Mouse (Mus musculus) liver, embryonic 12.5 days (tissue): ENCODE measurements around the gene Igflr1. TPM values are rescaled to one million over a fixed set of nuclear protein-coding genes. Genes with fewer than 3 reads are reported as not detected.

Source experiments
- ATAC-seq: fragments of 200-750 bp; cut with Nextera tagmentation; 2 replicates; pipeline ENCODE4 v1.8.0; 2017; ENCODE audit warnings: moderate number of reproducible peaks, mild to moderate bottlenecking, moderate library complexity
- H3K27ac ChIP-seq: fragments of 300-500 bp; sonication (generic); 2 replicates; pipeline ENCODE4 v1.5.1; 2016; ENCODE audit warnings: mild to moderate bottlenecking
- H3K27me3 ChIP-seq: fragments of 300-500 bp; sonication (generic); replicated peaks from 2 replicates; pipeline ENCODE4 v1.6.1; 2016; ENCODE audit warnings: mild to moderate bottlenecking, moderate library complexity
- H3K36me3 ChIP-seq: fragments of 300-500 bp; sonication (generic); 2 replicates; pipeline ENCODE4 v1.6.1; 2016; ENCODE audit warnings: mild to moderate bottlenecking, moderate library complexity
- H3K4me1 ChIP-seq: fragments of 300-500 bp; sonication (generic); 2 replicates; pipeline ENCODE4 v1.6.1; 2016
- H3K4me2 ChIP-seq: fragments of 300-500 bp; sonication (generic); 2 replicates; pipeline ENCODE4 v1.6.1; 2016; ENCODE audit warnings: mild to moderate bottlenecking, moderate library complexity
- H3K4me3 ChIP-seq: fragments of 300-500 bp; sonication (generic); 2 replicates; pipeline ENCODE4 v1.5.1; 2016; ENCODE audit warnings: mild to moderate bottlenecking, moderate library complexity
- H3K9ac ChIP-seq: fragments of 300-500 bp; sonication (generic); 2 replicates; pipeline ENCODE4 v1.6.1; 2016; ENCODE audit warnings: mild to moderate bottlenecking, moderate library complexity
- H3K9me3 ChIP-seq: fragments of 300-500 bp; sonication (generic); replicated peaks from 2 replicates; pipeline ENCODE4 v1.6.1; 2016; ENCODE audit warnings: mild to moderate bottlenecking, moderate library complexity
- WGBS: fragments of 180-500 bp; shearing (Covaris S2); methylation state at CpG from one replicate; pipeline ENCODE4 v1.1.7; 2016; ENCODE audit not compliant: insufficient replicate concordance; 5-methylcytosine and 5-hydroxymethylcytosine counted together
- polyA plus RNA-seq: library from polyadenylated mRNA; unstranded; fragments of >200 nt; fragmentation: Nextera tagmentation; extraction: Ambion mirVana; gene quantifications from 2 replicates; pipeline ENCODE4 v1.2.1, GENCODE M21; 2016

The Igflr1 gene
- polyA plus RNA-seq, 1 experiment from 2014 or later, result 3.9 TPM

- Histone ChIP-seq H3K9me3 (no peaks in the 10 kb centered on the region), H3K9ac (no peak overlapping the region), H3K4me2 (no peak overlapping the region), H3K27me3 (0 out of 2 replicates have a peak, but pooled peaks cover 13% of the 10 kb centered on the region), H3K4me1 (peaks cover 29% of the 10 kb centered on the region), H3K4me3 (no peak overlapping the region), H3K36me3 (no peaks in the 10 kb centered on the region), H3K27ac (no peak overlapping the region)
- WGBS, result 45% methylated on average over 5 of the region's 5 CpGs
- no peak for ATAC-seq
Measured at GRCm38 (mm10) chr7:30592772-30593423, 27.7 kb downstream of the Igflr1 start.

GRCm38 (mm10) chr7:30593579-30594509, 28.6 kb downstream of the Igflr1 start:
- Histone ChIP-seq H3K9me3 (no peaks in the 10 kb centered on the region), H3K4me1 (peaks cover 29% of the 10 kb centered on the region), H3K4me2 (peak overlapping the region; percentile 27; the same call in 1 of the 2 replicates), H3K27me3 (0 out of 2 replicates have a peak, but pooled peaks cover 13% of the 10 kb centered on the region), H3K9ac (no peak overlapping the region; the same call in 1 of the 2 replicates), H3K36me3 (no peaks in the 10 kb centered on the region), H3K4me3 (no peak overlapping the region), H3K27ac (no peak overlapping the region)
- WGBS, result 58% methylated on average over 10 of the region's 10 CpGs
- no peak for ATAC-seq

GRCm38 (mm10) chr7:30594510-30595024, 29.3 kb downstream of the Igflr1 start:
- no peak for ATAC-seq
- Histone ChIP-seq H3K4me1 (peaks cover 30% of the 10 kb centered on the region), H3K27me3 (0 out of 2 replicates have a peak, but pooled peaks cover 13% of the 10 kb centered on the region), H3K9me3 (no peaks in the 10 kb centered on the region), H3K4me3 (no peak overlapping the region), H3K9ac (no peak overlapping the region), H3K36me3 (no peaks in the 10 kb centered on the region), H3K27ac (no peak overlapping the region), H3K4me2 (peak overlapping the region; percentile 27; the same call in 1 of the 2 replicates)
- WGBS, result 43% methylated on average over 4 of the region's 4 CpGs

- ATAC-seq, result no peak
- 63% methylated on average over 5 of the region's 5 CpGs for WGBS
Measured at GRCm38 (mm10) chr7:30596093-30596492, 30.9 kb downstream of the Igflr1 start.

GRCm38 (mm10) chr7:30596811-30597210, 31.6 kb downstream of the Igflr1 start:
- WGBS, result 68% methylated on average over 5 of the region's 5 CpGs
- H3K4me2 ChIP-seq, result no peak overlapping the region

More at GRCm38 (mm10) chr7:30596093-30596492, 30.9 kb downstream of the Igflr1 start:
- H3K4me2 ChIP-seq, result no peak overlapping the region
- H3K9ac ChIP-seq, result no peak overlapping the region
- no peak overlapping the region for H3K27ac ChIP-seq
- H3K36me3 ChIP-seq, result no peaks in the 10 kb centered on the region
- no peak overlapping the region for H3K4me3 ChIP-seq
- H3K4me1 ChIP-seq, result peaks cover 34% of the 10 kb centered on the region
- 0 out of 2 replicates have a peak, but pooled peaks cover 13% of the 10 kb centered on the region for H3K27me3 ChIP-seq
- no peaks in the 10 kb centered on the region for H3K9me3 ChIP-seq

GRCm38 (mm10) chr7:30598786-30599185, 33.6 kb downstream of the Igflr1 start, which contains the start of gene Zbtb32:
TSS of gene Zbtb32 (minus strand) at chr7:30598909.
- peaks cover 32% of the 10 kb centered on the region for H3K4me1 ChIP-seq
- H3K36me3 ChIP-seq, result no peaks in the 10 kb centered on the region
- H3K4me2 ChIP-seq, result peak within 1 kb of the TSS; percentile 55
- 88% methylated on average over 12 of the region's 12 CpGs for WGBS
- no peak within 1 kb of the TSS for H3K27ac ChIP-seq
- no peaks in the 10 kb centered on the region for H3K9me3 ChIP-seq
- no peak within 1 kb of the TSS for H3K4me3 ChIP-seq
- H3K27me3 ChIP-seq, result 0 out of 2 replicates have a peak, but pooled peaks cover 13% of the 10 kb centered on the region
- H3K9ac ChIP-seq, result peak within 1 kb of the TSS; percentile 40; the same call in 1 of the 2 replicates
- ATAC-seq, result no peak

More at GRCm38 (mm10) chr7:30596811-30597210, 31.6 kb downstream of the Igflr1 start:
- H3K27ac ChIP-seq, result no peak overlapping the region
- 0 out of 2 replicates have a peak, but pooled peaks cover 13% of the 10 kb centered on the region for H3K27me3 ChIP-seq
- no peak overlapping the region for H3K4me3 ChIP-seq
- no peaks in the 10 kb centered on the region for H3K36me3 ChIP-seq
- H3K4me1 ChIP-seq, result peaks cover 34% of the 10 kb centered on the region
- ATAC-seq, result no peak
- no peaks in the 10 kb centered on the region for H3K9me3 ChIP-seq
- no peak overlapping the region for H3K9ac ChIP-seq

GRCm38 (mm10) chr7:30599933-30600353, 34.7 kb downstream of the Igflr1 start:
- Histone ChIP-seq H3K36me3 (no peaks in the 10 kb centered on the region), H3K4me1 (peaks cover 20% of the 10 kb centered on the region), H3K4me3 (peak overlapping the region; percentile 25), H3K27me3 (0 out of 2 replicates have a peak, but pooled peaks cover 8% of the 10 kb centered on the region), H3K27ac (no peak overlapping the region), H3K9me3 (no peaks in the 10 kb centered on the region), H3K9ac (peak overlapping the region; percentile 40; the same call in 1 of the 2 replicates), H3K4me2 (peak overlapping the region; percentile 55)
- WGBS, result 2% methylated on average over 16 of the region's 16 CpGs
- peak; percentile 97 for ATAC-seq

- Histone ChIP-seq H3K27me3 (0 out of 2 replicates have a peak, but pooled peaks cover 8% of the 10 kb centered on the region), H3K27ac (no peak overlapping the region), H3K4me1 (peaks cover 18% of the 10 kb centered on the region), H3K36me3 (no peaks in the 10 kb centered on the region), H3K4me3 (no peak overlapping the region), H3K9me3 (no peaks in the 10 kb centered on the region), H3K9ac (peak overlapping the region; percentile 40; the same call in 1 of the 2 replicates), H3K4me2 (peak overlapping the region; percentile 55)
- WGBS, result 69% methylated on average over 7 of the region's 7 CpGs
- ATAC-seq, result no peak
Measured at GRCm38 (mm10) chr7:30600651-30601050, 35.4 kb downstream of the Igflr1 start.

GRCm38 (mm10) chr7:30602583-30602982, 37.4 kb downstream of the Igflr1 start:
- no peak overlapping the region for H3K4me3 ChIP-seq
- no peak overlapping the region for H3K4me2 ChIP-seq
- whole genome bisulfite sequencing, result 54% methylated on average over 3 of the region's 3 CpGs
- no peak for ATAC-seq
- no peaks in the 10 kb centered on the region for H3K36me3 ChIP-seq
- H3K9ac ChIP-seq, result no peak overlapping the region
- no peak overlapping the region for H3K27ac ChIP-seq
- peaks cover 18% of the 10 kb centered on the region for H3K4me1 ChIP-seq
- H3K27me3 ChIP-seq, result 0 out of 2 replicates have a peak, but pooled peaks cover 2% of the 10 kb centered on the region
- H3K9me3 ChIP-seq, result no peaks in the 10 kb centered on the region

GRCm38 (mm10) chr7:30604424-30604823, 39.2 kb downstream of the Igflr1 start:
- Histone ChIP-seq H3K36me3 (no peaks in the 10 kb centered on the region), H3K9me3 (no peaks in the 10 kb centered on the region), H3K4me1 (peaks cover 23% of the 10 kb centered on the region), H3K27me3 (peaks cover 11% of the 10 kb centered on the region; the same call in 1 of the 2 replicates), H3K4me3 (no peak overlapping the region), H3K9ac (no peak overlapping the region), H3K27ac (no peak overlapping the region), H3K4me2 (no peak overlapping the region)
- ATAC-seq, result no peak
- WGBS, result 48% methylated on average over 8 of the region's 8 CpGs

GRCm38 (mm10) chr7:30604944-30605343, 39.7 kb downstream of the Igflr1 start:
- Histone ChIP-seq H3K27me3 (peaks cover 11% of the 10 kb centered on the region; the same call in 1 of the 2 replicates), H3K4me2 (no peak overlapping the region), H3K4me3 (no peak overlapping the region), H3K27ac (no peak overlapping the region), H3K9ac (no peak overlapping the region), H3K36me3 (no peaks in the 10 kb centered on the region), H3K9me3 (no peaks in the 10 kb centered on the region), H3K4me1 (peaks cover 19% of the 10 kb centered on the region)
- ATAC-seq, result no peak
- 77% methylated on average over 8 of the region's 8 CpGs for WGBS
